Mouse (Mus musculus) spleen, adult 18-20 months (tissue): ENCODE results near the gene Sez6l.

Experiments
- DNase-seq, 2 experiments: peaks; one replicate each; pipeline ENCODE4 v3.0.0; 2022; ENCODE audit warnings: mixed read lengths in 2 of 2

The Sez6l gene

GRCm38 (mm10) chr5:112496753-112497369, 80.1 kb downstream of the Sez6l start:
- DNase-seq, result no peak

- DNase-seq, result no peak
Observed at GRCm38 (mm10) chr5:112493492-112493891, 83.5 kb downstream of the Sez6l start.

GRCm38 (mm10) chr5:112491489-112491888, 85.5 kb downstream of the Sez6l start:
- no peak for DNase-seq

GRCm38 (mm10) chr5:112488101-112488776, 88.7 kb downstream of the Sez6l start:
- DNase-seq, result no peak

GRCm38 (mm10) chr5:112487504-112487903, 89.5 kb downstream of the Sez6l start:
- DNase-seq, result no peak

- DNase-seq, result no peak
Observed at GRCm38 (mm10) chr5:112486415-112486814, 90.6 kb downstream of the Sez6l start.

- no peak for DNase-seq
Observed at GRCm38 (mm10) chr5:112484924-112485715, 91.9 kb downstream of the Sez6l start.

- DNase-seq, result no peak
Observed at GRCm38 (mm10) chr5:112483030-112483429, 94.0 kb downstream of the Sez6l start.

- DNase-seq, result no peak
Observed at GRCm38 (mm10) chr5:112482551-112482950, 94.4 kb downstream of the Sez6l start.

- DNase-seq, result no peak
Observed at GRCm38 (mm10) chr5:112481946-112482410, 95.0 kb downstream of the Sez6l start.

- no peak for DNase-seq
Observed at GRCm38 (mm10) chr5:112473453-112473852, 103.5 kb downstream of the Sez6l start.

GRCm38 (mm10) chr5:112470144-112470543, 106.8 kb downstream of the Sez6l start:
- DNase-seq, result peak in 1 of 2 experiments; percentile 8

- DNase-seq, result no peak
Observed at GRCm38 (mm10) chr5:112468986-112469581, 107.9 kb downstream of the Sez6l start.

- DNase-seq, result no peak
Observed at GRCm38 (mm10) chr5:112466331-112466730, 110.7 kb downstream of the Sez6l start.

- DNase-seq, result no peak
Observed at GRCm38 (mm10) chr5:112459903-112460302, 117.1 kb downstream of the Sez6l start.

- DNase-seq, result no peak
Observed at GRCm38 (mm10) chr5:112454966-112455555, 121.9 kb downstream of the Sez6l start.

- no peak for DNase-seq
Observed at GRCm38 (mm10) chr5:112453088-112453487, 123.9 kb downstream of the Sez6l start.

- DNase-seq, result no peak
Observed at GRCm38 (mm10) chr5:112448747-112449440, 128.1 kb downstream of the Sez6l start, which contains the start of gene Gm6588. Gene Gm6588, plus strand, starts transcription at chr5:112449426.

GRCm38 (mm10) chr5:112438535-112438934, 138.4 kb downstream of the Sez6l start:
- DNase-seq, result no peak

- peak; percentile 34 to 75 for DNase-seq
Observed at GRCm38 (mm10) chr5:112433004-112433403, 144.0 kb downstream of the Sez6l start.

- DNase-seq, result no peak
Observed at GRCm38 (mm10) chr5:112432033-112432432, 145.0 kb downstream of the Sez6l start.
